Mouse (Mus musculus) CH12.LX (cell line): Measurements from ENCODE around the gene Olfr1226.

Experiments used
- CTCF ChIP-seq, 2 experiments: IDR thresholded peaks in 1 of 2; conservative IDR thresholded peaks in 1 of 2; 2 replicates each; pipeline ENCODE4 v1.5.1; 2011 to 2012; ENCODE audit warnings: low read depth in 2 of 2, low read length in 2 of 2, improper control_type of control experiment in 1 of 2, inconsistent platforms in 1 of 2, mild to moderate bottlenecking in 1 of 2, moderate library complexity in 1 of 2
- EP300 ChIP-seq: IDR thresholded peaks from 2 replicates; pipeline ENCODE4 v1.6.1; 2011; ENCODE audit warnings: low read length, improper control_type of control experiment
- MAFK ChIP-seq: IDR thresholded peaks from 2 replicates; pipeline ENCODE4 v1.6.1; 2011; ENCODE audit warnings: low read length, improper control_type of control experiment; ENCODE audit not compliant: insufficient replicate concordance
- MAX ChIP-seq: IDR thresholded peaks from 2 replicates; pipeline ENCODE4 v1.6.1; 2011; ENCODE audit warnings: low read length, improper control_type of control experiment
- MAZ ChIP-seq: IDR thresholded peaks from 2 replicates; pipeline ENCODE4 v1.6.1; 2012; ENCODE audit warnings: low read depth, mild to moderate bottlenecking, inconsistent platforms, low read length, improper control_type of control experiment, moderate library complexity
- PAX5 ChIP-seq: IDR thresholded peaks from 2 replicates; pipeline ENCODE4 v1.6.1; 2012; ENCODE audit warnings: low read length, inconsistent platforms, mixed read lengths
- POLR2A ChIP-seq: IDR thresholded peaks from 2 replicates; pipeline ENCODE4 v1.6.1; 2011; ENCODE audit warnings: low read depth, mild to moderate bottlenecking, improper control_type of control experiment, low read length
- RAD21 ChIP-seq: IDR thresholded peaks from 2 replicates; pipeline ENCODE4 v1.6.1; 2011; ENCODE audit warnings: low read depth, mild to moderate bottlenecking, low read length, improper control_type of control experiment, moderate library complexity
- USF2 ChIP-seq: conservative IDR thresholded peaks from 2 replicates; pipeline ENCODE4 v1.6.1; 2011; ENCODE audit warnings: low read depth, low read length, improper control_type of control experiment
- ZKSCAN1 ChIP-seq: IDR thresholded peaks from 2 replicates; pipeline ENCODE4 v1.6.1; 2012; ENCODE audit warnings: low read depth, inconsistent platforms, low read length, improper control_type of control experiment, borderline replicate concordance

DNA sequence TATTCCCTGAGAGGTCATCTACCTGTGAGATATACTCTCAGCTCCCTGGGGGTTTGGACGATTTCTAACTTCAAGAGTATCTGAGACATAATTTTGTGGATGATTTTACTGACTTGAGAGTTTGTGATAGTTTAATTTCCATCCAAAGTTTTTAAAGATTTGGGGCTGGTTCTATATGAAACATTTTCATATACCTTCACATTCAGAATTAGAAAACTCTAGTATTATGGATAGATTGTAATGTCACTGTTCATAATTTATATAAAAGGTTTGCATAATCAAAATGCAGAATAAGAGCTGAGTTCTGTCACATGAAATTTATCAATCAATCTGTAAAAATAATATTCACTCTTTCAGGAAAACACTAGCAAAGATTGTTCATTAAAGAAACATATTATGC lies 48.4 kb downstream of the Olfr1226 start, which contains the start of gene Olfr1223:
- no peak for TF ChIP-seq POLR2A
- no peak for TF ChIP-seq MAX
- TF ChIP-seq ZKSCAN1 = no peak
- TF ChIP-seq USF2 = no peak
- no peak for TF ChIP-seq RAD21
- no peak for TF ChIP-seq PAX5
- TF ChIP-seq MAZ = no peak
- TF ChIP-seq EP300 = no peak
- no peak for TF ChIP-seq MAFK
- no peak for TF ChIP-seq CTCF (conservative IDR thresholded peaks at IDR 0.05 in 1 of 2, IDR thresholded peaks at IDR 0.05 in 1 of 2; ENCODE audit: low read depth in 2 of 2, low read length in 2 of 2)
